Mouse (Mus musculus) urinary bladder, postnatal 0 days (tissue): Measurements from ENCODE around the gene Tbc1d16. TPM values are rescaled to one million over a fixed set of nuclear protein-coding genes. Genes with fewer than 3 reads are reported as not detected.

ENCODE experiments used
- microRNA-seq: library from miRNA; unstranded; fragments of <30 nt; microRNA quantifications from one replicate; pipeline ENCODE4, GENCODE M21; 2016
- polyA plus RNA-seq: library from polyadenylated mRNA; unstranded; fragments of >200 nt; fragmentation: Nextera tagmentation; extraction: Ambion mirVana; gene quantifications from 2 replicates; pipeline ENCODE4 v1.2.1, GENCODE M21; 2015

The Tbc1d16 gene
- 4.2 and 5.2 TPM in 2 replicates for polyA plus RNA-seq

GRCm38 (mm10) chr11:119228091-119228781 is at the start of gene Tbc1d16, which contains the start of gene Ccdc40:
TSS of gene Tbc1d16 (minus strand) at chr11:119228499.
TSS of gene Ccdc40 (plus strand) at chr11:119228572.

GRCm38 (mm10) chr11:119267768-119268556 is 39.7 kb upstream of the Tbc1d16 start, which contains the start of gene Gaa:
TSS of gene Gaa (plus strand) at chr11:119267887.

Small RNA genes lying within 50 kb of the gene (microRNA-seq; reads per million reads assigned to microRNA genes)
- 1.2 reads per million for gene Mir6934

Other genes with a start within 250 kb of the Tbc1d16 start
- gene Enpp7, start 240.3 kb downstream of the Tbc1d16 start, polyA plus RNA-seq, result not detected in 2 replicates
- 3.8 and 4.2 TPM in 2 replicates for gene Cbx2, start 205.5 kb downstream of the Tbc1d16 start, polyA plus RNA-seq
- 5.7 and 6.7 TPM in 2 replicates for gene Cbx8, start 187.5 kb downstream of the Tbc1d16 start, polyA plus RNA-seq
- 10.1 and 11.0 TPM in 2 replicates for gene Cbx4, start 142.3 kb downstream of the Tbc1d16 start, polyA plus RNA-seq
- gene Ccdc40, start 73 bp upstream of the Tbc1d16 start, polyA plus RNA-seq, result 0.54 and 0.83 TPM in 2 replicates
- 42.0 and 43.3 TPM in 2 replicates for gene Gaa, start 39.4 kb upstream of the Tbc1d16 start, polyA plus RNA-seq
- 165 TPM in 2 replicates for gene Eif4a3, start 71.6 kb upstream of the Tbc1d16 start, polyA plus RNA-seq
- gene Card14, start 79.3 kb upstream of the Tbc1d16 start, polyA plus RNA-seq, result 1.6 and 2.3 TPM in 2 replicates
- 4.9 and 6.5 TPM in 2 replicates for gene Sgsh, start 127.0 kb upstream of the Tbc1d16 start, polyA plus RNA-seq
- 5.2 and 6.1 TPM in 2 replicates for gene Slc26a11, start 127.1 kb upstream of the Tbc1d16 start, polyA plus RNA-seq
- gene Rnf213, start 164.6 kb upstream of the Tbc1d16 start, polyA plus RNA-seq, result 4.3 and 4.5 TPM in 2 replicates